Mouse (Mus musculus) midbrain, embryonic 14.5 days (tissue): ENCODE measurements at regions not wholly inside any gene's neighbourhood (a gene's known extent, or its start where the extent isn't known, plus 50 kb on each side); places are given as distances from the start of the nearest gene placed in this dataset.

Source experiments
- ATAC-seq: fragments of 200-750 bp; cut with Nextera tagmentation; 2 replicates; pipeline ENCODE4 v1.8.0; 2017; ENCODE audit warnings: moderate number of reproducible peaks, moderate library complexity; ENCODE audit not compliant: low FRiP score, low TSS enrichment
- DNase-seq: peaks from one replicate; pipeline ENCODE4 v3.0.0-alpha.2; 2015
- H3K27ac ChIP-seq: fragments of 300-500 bp; sonication (generic); replicated peaks from 2 replicates; pipeline ENCODE4 v1.5.1; 2014; ENCODE audit warnings: mild to moderate bottlenecking, low read depth, low read length, moderate library complexity
- H3K27me3 ChIP-seq: fragments of 300-500 bp; sonication (generic); 2 replicates; pipeline ENCODE4 v1.6.1; 2014; ENCODE audit warnings: low read length, control low read depth, mixed read lengths; ENCODE audit not compliant: control insufficient read depth, insufficient read depth
- H3K36me3 ChIP-seq: fragments of 300-500 bp; sonication (generic); 2 replicates; pipeline ENCODE4 v1.6.1; 2014; ENCODE audit warnings: low read length, control low read depth; ENCODE audit not compliant: control insufficient read depth, insufficient read depth
- H3K4me1 ChIP-seq: fragments of 300-500 bp; sonication (generic); 2 replicates; pipeline ENCODE4 v1.6.1; 2014; ENCODE audit warnings: mild to moderate bottlenecking, antibody characterized with exemption, low read length, control low read depth; ENCODE audit not compliant: control insufficient read depth, insufficient read depth
- H3K4me2 ChIP-seq: fragments of 300-500 bp; sonication (generic); 2 replicates; pipeline ENCODE4 v1.6.1; 2014; ENCODE audit warnings: mild to moderate bottlenecking, low read length, moderate library complexity
- H3K4me3 ChIP-seq: fragments of 300-500 bp; sonication (generic); replicated peaks from 2 replicates; pipeline ENCODE4 v1.5.1; 2014; ENCODE audit warnings: low read depth, low read length
- H3K9ac ChIP-seq: fragments of 300-500 bp; sonication (generic); replicated peaks from 2 replicates; pipeline ENCODE4 v1.6.1; 2014; ENCODE audit warnings: mild to moderate bottlenecking, low read length, moderate library complexity
- H3K9me3 ChIP-seq: fragments of 300-500 bp; sonication (generic); 2 replicates; pipeline ENCODE4 v1.6.1; 2016; ENCODE audit warnings: low read length, control low read depth, mixed read lengths; ENCODE audit not compliant: control insufficient read depth
- whole genome bisulfite sequencing: fragments of 180-500 bp; shearing (Covaris S2); extraction: QIAGEN DNeasy Blood & Tissue Kit; methylation state at CpG from one replicate; pipeline ENCODE4 v1.1.7; 2014; 5-methylcytosine and 5-hydroxymethylcytosine counted together

GRCm38 (mm10) chr7:136060339-136061073, 344.3 kb upstream of the Mki67 start:
- WGBS: 6% methylated on average over 29 of the region's 29 CpGs
- Histone ChIP-seq H3K4me2 (peak overlapping the region; percentile 55), H3K4me3 (peak overlapping the region; percentile 20), H3K9ac (peak overlapping the region; percentile 45; the same call in 1 of the 2 replicates), H3K4me1 (peaks cover 14% of the 10 kb centered on the region), H3K27ac (peak overlapping the region; percentile 71), H3K36me3 (no peaks in the 10 kb centered on the region), H3K27me3 (no peaks in the 10 kb centered on the region), H3K9me3 (no peaks in the 10 kb centered on the region)
- ATAC-seq (no peak), DNase-seq (peak; percentile 85)

GRCm38 (mm10) chr7:136062658-136063057, 346.5 kb upstream of the Mki67 start:
- Histone ChIP-seq H3K27me3 (no peaks in the 10 kb centered on the region), H3K36me3 (no peaks in the 10 kb centered on the region), H3K4me3 (no peak overlapping the region), H3K9me3 (no peaks in the 10 kb centered on the region), H3K4me1 (peaks cover 14% of the 10 kb centered on the region), H3K9ac (no peak overlapping the region), H3K4me2 (no peak overlapping the region), H3K27ac (no peak overlapping the region)
- 57% methylated on average over 5 of the region's 5 CpGs for WGBS
- DNase-seq: no peak
- no peak for ATAC-seq

GRCm38 (mm10) chr7:136065038-136065678, 349.0 kb upstream of the Mki67 start:
- H3K36me3 ChIP-seq: no peaks in the 10 kb centered on the region
- H3K9me3 ChIP-seq: no peaks in the 10 kb centered on the region
- ATAC-seq (no peak), DNase-seq (no peak)
- H3K4me1 ChIP-seq: peaks cover 4% of the 10 kb centered on the region
- H3K4me3 ChIP-seq: no peak overlapping the region
- H3K4me2 ChIP-seq: no peak overlapping the region
- no peak overlapping the region for H3K9ac ChIP-seq
- WGBS: 64% methylated on average over 12 of the region's 12 CpGs
- H3K27ac ChIP-seq: no peak overlapping the region
- 0 out of 2 replicates have a peak, but pooled peaks cover 3% of the 10 kb centered on the region for H3K27me3 ChIP-seq

DNA sequence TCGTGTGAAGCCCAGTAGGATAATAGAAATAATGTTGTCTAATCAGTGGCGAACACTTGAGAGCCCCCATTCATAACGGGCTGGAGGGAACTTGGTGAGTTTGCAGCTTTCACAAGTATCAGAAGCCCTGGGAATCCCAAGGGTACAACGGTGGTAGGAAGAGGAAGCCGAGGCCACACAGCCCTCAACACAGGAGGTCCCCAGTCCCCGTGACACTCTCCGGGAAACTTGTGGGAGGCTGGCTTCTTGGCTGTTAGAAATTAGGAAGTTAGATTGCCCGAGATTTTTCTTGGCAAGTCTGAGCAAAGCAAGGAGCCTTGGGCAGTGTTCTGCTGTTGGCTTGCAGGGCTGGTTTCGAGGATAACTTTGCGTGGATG, 349.5 kb upstream of the Mki67 start:
- Histone ChIP-seq H3K36me3 (no peaks in the 10 kb centered on the region), H3K27ac (no peak overlapping the region), H3K9me3 (no peaks in the 10 kb centered on the region), H3K4me1 (peaks cover 4% of the 10 kb centered on the region), H3K4me3 (no peak overlapping the region), H3K4me2 (no peak overlapping the region), H3K9ac (no peak overlapping the region), H3K27me3 (0 out of 2 replicates have a peak, but pooled peaks cover 3% of the 10 kb centered on the region)
- WGBS: 62% methylated on average over 10 of the region's 10 CpGs
- no peak for ATAC-seq
- DNase-seq: no peak

DNA sequence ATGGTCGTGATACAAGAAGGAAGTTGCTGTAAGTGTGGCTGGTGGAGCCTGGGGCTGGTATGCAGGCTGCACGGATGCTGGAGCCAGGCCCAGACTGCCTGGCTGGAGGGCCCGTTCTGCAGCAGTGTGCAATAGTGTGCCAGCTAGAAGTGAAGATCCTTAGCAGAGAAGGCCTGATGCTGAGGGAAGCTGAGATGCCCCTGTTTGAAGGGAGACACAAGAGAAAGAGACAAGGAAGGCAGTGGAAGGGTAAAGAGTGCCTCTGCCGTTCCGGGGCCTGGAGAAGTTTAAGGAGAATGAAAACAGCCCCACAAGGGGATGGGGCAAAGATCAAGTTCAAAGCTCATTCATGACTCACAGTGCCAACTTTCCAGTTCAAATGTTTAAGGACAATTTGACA, 354.7 kb upstream of the Mki67 start:
- Histone ChIP-seq H3K4me2 (no peak overlapping the region), H3K4me3 (no peak overlapping the region), H3K27ac (no peak overlapping the region), H3K36me3 (no peaks in the 10 kb centered on the region), H3K9ac (no peak overlapping the region), H3K9me3 (no peaks in the 10 kb centered on the region), H3K27me3 (0 out of 2 replicates have a peak, but pooled peaks cover 3% of the 10 kb centered on the region), H3K4me1 (no peaks in the 10 kb centered on the region)
- 86% methylated on average over 5 of the region's 5 CpGs for WGBS
- no peak for DNase-seq
- ATAC-seq: no peak

DNA sequence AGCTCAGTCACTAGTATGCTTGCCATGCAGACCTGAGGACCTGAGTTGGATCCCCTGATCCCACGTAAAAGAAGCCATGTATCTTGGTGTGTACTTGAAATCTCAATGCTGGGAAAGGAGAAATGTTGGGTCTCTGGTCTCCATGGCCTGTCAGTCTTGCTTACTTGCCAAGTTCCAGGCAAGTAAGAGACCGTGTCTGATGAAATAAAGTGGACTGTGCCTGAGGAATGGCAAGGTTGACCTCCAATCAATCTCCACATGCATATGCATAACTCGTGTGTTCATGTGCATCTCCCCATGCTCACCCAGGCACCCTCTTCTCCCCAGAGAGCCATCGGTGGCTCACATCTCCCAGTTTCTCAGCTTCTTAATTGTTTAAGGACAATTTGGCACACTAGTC, 355.2 kb upstream of the Mki67 start:
- H3K9ac ChIP-seq: no peak overlapping the region
- 0 out of 2 replicates have a peak, but pooled peaks cover 3% of the 10 kb centered on the region for H3K27me3 ChIP-seq
- H3K4me1 ChIP-seq: no peaks in the 10 kb centered on the region
- DNase-seq (no peak), ATAC-seq (no peak)
- H3K27ac ChIP-seq: no peak overlapping the region
- H3K9me3 ChIP-seq: no peaks in the 10 kb centered on the region
- WGBS: 91% methylated on average over 4 of the region's 4 CpGs
- H3K4me2 ChIP-seq: no peak overlapping the region
- no peak overlapping the region for H3K4me3 ChIP-seq
- no peaks in the 10 kb centered on the region for H3K36me3 ChIP-seq

DNA sequence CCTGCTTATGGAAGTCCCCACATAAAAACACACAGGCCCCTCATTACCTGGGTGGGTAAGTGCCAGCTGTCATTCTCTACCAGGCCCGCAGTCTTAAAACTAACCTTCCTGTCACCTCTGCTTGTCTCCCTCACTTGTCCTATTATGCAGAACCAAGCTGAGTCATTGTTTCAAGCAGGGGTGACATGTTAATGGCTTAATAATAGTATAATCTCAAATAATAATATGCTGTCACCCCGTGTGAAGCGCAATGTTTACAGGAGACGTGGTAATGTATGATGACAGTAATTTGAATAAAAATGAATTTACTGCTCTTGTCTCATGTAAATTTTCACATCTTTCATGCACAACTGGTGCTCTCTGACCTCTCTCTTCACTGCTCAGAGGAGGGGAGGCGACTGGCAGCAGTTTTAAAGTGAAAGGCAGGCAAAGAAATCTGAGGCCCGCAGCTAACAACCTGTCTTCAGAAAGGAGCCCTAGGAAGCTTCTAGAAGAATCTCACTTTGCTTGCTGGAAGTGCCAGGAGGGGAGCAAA, 357.2 kb upstream of the Mki67 start:
- no peaks in the 10 kb centered on the region for H3K27me3 ChIP-seq
- ATAC-seq: no peak

GRCm38 (mm10) chr7:136074043-136074442, 357.9 kb upstream of the Mki67 start:
- Histone ChIP-seq H3K9ac (no peak overlapping the region), H3K36me3 (no peaks in the 10 kb centered on the region), H3K27ac (no peak overlapping the region), H3K4me1 (no peaks in the 10 kb centered on the region), H3K27me3 (no peaks in the 10 kb centered on the region), H3K9me3 (no peaks in the 10 kb centered on the region), H3K4me2 (no peak overlapping the region), H3K4me3 (no peak overlapping the region)
- 82% methylated on average over 2 of the region's 2 CpGs for WGBS
- DNase-seq (no peak), ATAC-seq (no peak)

More for the DNA sequence above, 357.2 kb upstream of the Mki67 start:
- no peak overlapping the region for H3K4me3 ChIP-seq
- H3K4me2 ChIP-seq: no peak overlapping the region
- no peaks in the 10 kb centered on the region for H3K4me1 ChIP-seq
- WGBS: 52% methylated on average over 6 of the region's 6 CpGs
- H3K27ac ChIP-seq: no peak overlapping the region
- no peak for DNase-seq
- no peaks in the 10 kb centered on the region for H3K9me3 ChIP-seq
- no peak overlapping the region for H3K9ac ChIP-seq
- no peaks in the 10 kb centered on the region for H3K36me3 ChIP-seq
